Mouse (Mus musculus): Measurements from ENCODE around the gene Oxct2a. TPM values are rescaled to one million over a fixed set of nuclear protein-coding genes. Genes with fewer than 3 reads are reported as not detected.
"Not testable (repeated sequence)": the region's sequence is repeated elsewhere in the genome, so short reads cannot be mapped to it uniquely, and the experiment has no call there.

The Oxct2a gene
- polyA plus RNA-seq, 1 experiment from 2014 or later = not detected

- peaks cover 19% of the 10 kb centered on the region for H3K27me3 ChIP-seq
- no peak for ATAC-seq (replicated peaks; ENCODE audit: insufficient number of reproducible peaks, insufficient read depth, low FRiP score, low read depth)
- no peak overlapping the region for H3K4me3 ChIP-seq
- no peak overlapping the region for H3K9ac ChIP-seq
- no peaks in the 10 kb centered on the region for H3K36me3 ChIP-seq
- no peak overlapping the region for H3K27ac ChIP-seq
- 64% methylated on average over 14 of the region's 14 CpGs for WGBS
- no peaks in the 10 kb centered on the region for H3K9me3 ChIP-seq (replicated peaks)
- H3K4me1 ChIP-seq (replicated peaks) = no peaks in the 10 kb centered on the region
- H3K4me2 ChIP-seq = no peak overlapping the region
These were observed 12.6 kb upstream of the Oxct2a start for GRCm38 (mm10) chr4:123335796-123336585.

- H3K9me3 ChIP-seq (replicated peaks); ATAC-seq (replicated peaks; ENCODE audit: insufficient number of reproducible peaks, insufficient read depth, low FRiP score, low read depth); H3K4me1 ChIP-seq (replicated peaks); H3K4me2 ChIP-seq; H3K36me3 ChIP-seq; H3K9ac ChIP-seq; H3K4me3 ChIP-seq; H3K27ac ChIP-seq: not testable (repeated sequence)
- 76% methylated on average over 10 of the region's 10 CpGs for WGBS
- H3K27me3 ChIP-seq = peaks cover 11% of the 10 kb centered on the region
These were observed 11.8 kb upstream of the Oxct2a start for GRCm38 (mm10) chr4:123335244-123335643.

- Histone ChIP-seq H3K4me3 (no peak overlapping the region), H3K36me3 (no peaks in the 10 kb centered on the region), H3K4me1 (replicated peaks) (no peaks in the 10 kb centered on the region), H3K27me3 (peaks cover 7% of the 10 kb centered on the region), H3K4me2 (no peak overlapping the region), H3K9ac (no peak overlapping the region), H3K27ac (no peak overlapping the region), H3K9me3 (replicated peaks) (no peaks in the 10 kb centered on the region)
- no peak for ATAC-seq (replicated peaks; ENCODE audit: insufficient number of reproducible peaks, insufficient read depth, low FRiP score, low read depth)
- 70% methylated on average over 3 of the region's 3 CpGs for WGBS
These were observed 10.7 kb upstream of the Oxct2a start for GRCm38 (mm10) chr4:123334177-123334576.

GRCm38 (mm10) chr4:123333151-123333550 is 9.7 kb upstream of the Oxct2a start:
- WGBS = 93% methylated on average over 4 of the region's 4 CpGs
- Histone ChIP-seq H3K9me3 (replicated peaks) (no peaks in the 10 kb centered on the region), H3K4me1 (replicated peaks) (no peaks in the 10 kb centered on the region)

GRCm38 (mm10) chr4:123331961-123332360 is 8.5 kb upstream of the Oxct2a start:
- WGBS = 79% methylated on average over 1 of the region's 1 CpGs
- not testable (repeated sequence) for H3K9ac ChIP-seq; H3K9me3 ChIP-seq (replicated peaks); H3K4me1 ChIP-seq (replicated peaks); H3K36me3 ChIP-seq; H3K27ac ChIP-seq; H3K4me3 ChIP-seq; H3K4me2 ChIP-seq; H3K27me3 ChIP-seq; ATAC-seq (replicated peaks; ENCODE audit: insufficient number of reproducible peaks, insufficient read depth, low FRiP score, low read depth)

More at GRCm38 (mm10) chr4:123333151-123333550, 9.7 kb upstream of the Oxct2a start:
- 0 out of 2 replicates have a peak, but pooled peaks cover under 1% of the 10 kb centered on the region for H3K27me3 ChIP-seq
- H3K9ac ChIP-seq = no peak overlapping the region
- no peak overlapping the region for H3K4me2 ChIP-seq
- H3K27ac ChIP-seq = no peak overlapping the region
- no peaks in the 10 kb centered on the region for H3K36me3 ChIP-seq
- no peak overlapping the region for H3K4me3 ChIP-seq
- ATAC-seq (replicated peaks; ENCODE audit: insufficient number of reproducible peaks, insufficient read depth, low FRiP score, low read depth) = no peak

GRCm38 (mm10) chr4:123331326-123331725 is 7.9 kb upstream of the Oxct2a start:
- Histone ChIP-seq H3K4me3 (no peak overlapping the region), H3K4me2 (no peak overlapping the region), H3K4me1 (replicated peaks) (peaks cover under 1% of the 10 kb centered on the region; the same call in 1 of the 2 replicates), H3K27ac (no peak overlapping the region), H3K9ac (no peak overlapping the region), H3K36me3 (no peaks in the 10 kb centered on the region), H3K9me3 (replicated peaks) (no peaks in the 10 kb centered on the region), H3K27me3 (no peaks in the 10 kb centered on the region)
- ATAC-seq (replicated peaks; ENCODE audit: insufficient number of reproducible peaks, insufficient read depth, low FRiP score, low read depth) = no peak
- 58% methylated on average over 5 of the region's 5 CpGs for WGBS

GRCm38 (mm10) chr4:123328946-123329345 is 5.5 kb upstream of the Oxct2a start:
- Histone ChIP-seq H3K4me3 (no peak overlapping the region), H3K9ac (no peak overlapping the region), H3K27me3 (peaks cover 3% of the 10 kb centered on the region; the same call in 1 of the 2 replicates), H3K27ac (no peak overlapping the region), H3K4me1 (replicated peaks) (peaks cover 5% of the 10 kb centered on the region), H3K9me3 (replicated peaks) (no peaks in the 10 kb centered on the region), H3K36me3 (no peaks in the 10 kb centered on the region), H3K4me2 (no peak overlapping the region)
- 64% methylated on average over 6 of the region's 6 CpGs for WGBS
- no peak for ATAC-seq (replicated peaks; ENCODE audit: insufficient number of reproducible peaks, insufficient read depth, low FRiP score, low read depth)

- peaks cover 14% of the 10 kb centered on the region for H3K27me3 ChIP-seq
- no peak overlapping the region for H3K4me2 ChIP-seq
- no peak overlapping the region for H3K27ac ChIP-seq
- H3K4me3 ChIP-seq = no peak overlapping the region
- ATAC-seq (replicated peaks; ENCODE audit: insufficient number of reproducible peaks, insufficient read depth, low FRiP score, low read depth) = no peak
- H3K4me1 ChIP-seq (replicated peaks) = peaks cover 11% of the 10 kb centered on the region
- no peaks in the 10 kb centered on the region for H3K9me3 ChIP-seq (replicated peaks)
- 52% methylated on average over 3 of the region's 3 CpGs for WGBS
- no peaks in the 10 kb centered on the region for H3K36me3 ChIP-seq
- no peak overlapping the region for H3K9ac ChIP-seq
These were observed 4.2 kb upstream of the Oxct2a start for GRCm38 (mm10) chr4:123327630-123328029.

- Histone ChIP-seq H3K4me1 (replicated peaks) (peaks cover 11% of the 10 kb centered on the region), H3K4me2 (no peak overlapping the region), H3K27me3 (peaks cover 21% of the 10 kb centered on the region), H3K27ac (no peak overlapping the region), H3K4me3 (no peak overlapping the region), H3K9me3 (replicated peaks) (no peaks in the 10 kb centered on the region), H3K36me3 (no peaks in the 10 kb centered on the region), H3K9ac (no peak overlapping the region)
- no peak for ATAC-seq (replicated peaks; ENCODE audit: insufficient number of reproducible peaks, insufficient read depth, low FRiP score, low read depth)
- WGBS = 61% methylated on average over 3 of the region's 3 CpGs
These were observed 2.7 kb upstream of the Oxct2a start for GRCm38 (mm10) chr4:123326087-123326486.

- H3K9me3 ChIP-seq (replicated peaks); H3K36me3 ChIP-seq; ATAC-seq (replicated peaks; ENCODE audit: insufficient number of reproducible peaks, insufficient read depth, low FRiP score, low read depth); H3K27ac ChIP-seq; H3K9ac ChIP-seq: not testable (repeated sequence)
- peaks cover 21% of the 10 kb centered on the region for H3K27me3 ChIP-seq
- H3K4me3 ChIP-seq = peak overlapping the region; percentile 32
- H3K4me1 ChIP-seq (replicated peaks) = peaks cover 11% of the 10 kb centered on the region
- WGBS = 10% methylated on average over 23 of the region's 38 CpGs
- H3K4me2 ChIP-seq = peak overlapping the region; percentile 56
These were observed 524 bp downstream of the Oxct2a start for GRCm38 (mm10) chr4:123322910-123323309.

- no peak for ATAC-seq (replicated peaks; ENCODE audit: insufficient number of reproducible peaks, insufficient read depth, low FRiP score, low read depth)
- WGBS = 81% methylated on average over 3 of the region's 3 CpGs
- no peak overlapping the region for H3K27ac ChIP-seq
- no peaks in the 10 kb centered on the region for H3K9me3 ChIP-seq (replicated peaks)
- H3K4me2 ChIP-seq = no peak overlapping the region
- H3K27me3 ChIP-seq = no peaks in the 10 kb centered on the region
- no peak overlapping the region for H3K9ac ChIP-seq
- H3K4me3 ChIP-seq = no peak overlapping the region
- H3K36me3 ChIP-seq = no peaks in the 10 kb centered on the region
- H3K4me1 ChIP-seq (replicated peaks) = 0 out of 2 replicates have a peak, but pooled peaks cover 5% of the 10 kb centered on the region
These were observed 8.9 kb downstream of the Oxct2a start for GRCm38 (mm10) chr4:123314497-123314896.

GRCm38 (mm10) chr4:123313010-123313409 is 10.4 kb downstream of the Oxct2a start:
- Histone ChIP-seq H3K4me2 (no peak overlapping the region), H3K9me3 (replicated peaks) (no peaks in the 10 kb centered on the region), H3K27me3 (no peaks in the 10 kb centered on the region), H3K9ac (no peak overlapping the region), H3K27ac (no peak overlapping the region), H3K4me3 (no peak overlapping the region), H3K36me3 (no peaks in the 10 kb centered on the region), H3K4me1 (replicated peaks) (peaks cover 17% of the 10 kb centered on the region)
- 83% methylated on average over 6 of the region's 6 CpGs for WGBS
- ATAC-seq (replicated peaks; ENCODE audit: insufficient number of reproducible peaks, insufficient read depth, low FRiP score, low read depth) = no peak
